Mouse (Mus musculus): Measurements from ENCODE around the gene Pola1. TPM values are rescaled to one million over a fixed set of nuclear protein-coding genes. Genes with fewer than 3 reads are reported as not detected.
"Not testable (repeated sequence)": the region's sequence is repeated elsewhere in the genome, so short reads cannot be mapped to it uniquely, and the experiment has no call there.

The Pola1 gene
- total RNA-seq, 2 experiments from 2014 or later, result 8.0 to 8.2 TPM

- DNase-seq, result no peak
These were observed 202.2 kb downstream of the Pola1 start for GRCm38 (mm10) chrX:93429738-93430260.

GRCm38 (mm10) chrX:93428956-93429737 is 202.8 kb downstream of the Pola1 start:
- DNase-seq, result no peak

DNA sequence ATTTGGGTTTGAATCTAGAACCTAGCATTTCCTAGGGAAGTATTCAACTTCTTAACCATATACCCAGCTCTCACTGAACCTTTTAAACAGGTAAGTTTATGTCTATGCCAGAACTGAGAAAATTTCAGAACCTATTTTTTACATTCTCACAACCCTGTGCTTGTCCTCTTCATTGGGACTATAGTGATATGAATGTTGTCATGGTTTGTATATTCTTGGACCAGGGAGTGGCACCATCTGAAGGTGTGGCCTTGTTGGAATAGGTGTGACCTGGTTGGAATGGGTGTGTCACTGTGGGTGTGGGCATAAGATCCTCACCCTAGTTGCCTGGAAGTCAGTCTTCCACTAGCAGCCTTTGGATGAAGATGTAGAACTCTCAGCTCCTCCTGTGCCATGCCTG is 231.1 kb downstream of the Pola1 start:
- DNase-seq, result not testable (repeated sequence)

GRCm38 (mm10) chrX:93397089-93397488 is 234.9 kb downstream of the Pola1 start:
- no peak for DNase-seq

DNA sequence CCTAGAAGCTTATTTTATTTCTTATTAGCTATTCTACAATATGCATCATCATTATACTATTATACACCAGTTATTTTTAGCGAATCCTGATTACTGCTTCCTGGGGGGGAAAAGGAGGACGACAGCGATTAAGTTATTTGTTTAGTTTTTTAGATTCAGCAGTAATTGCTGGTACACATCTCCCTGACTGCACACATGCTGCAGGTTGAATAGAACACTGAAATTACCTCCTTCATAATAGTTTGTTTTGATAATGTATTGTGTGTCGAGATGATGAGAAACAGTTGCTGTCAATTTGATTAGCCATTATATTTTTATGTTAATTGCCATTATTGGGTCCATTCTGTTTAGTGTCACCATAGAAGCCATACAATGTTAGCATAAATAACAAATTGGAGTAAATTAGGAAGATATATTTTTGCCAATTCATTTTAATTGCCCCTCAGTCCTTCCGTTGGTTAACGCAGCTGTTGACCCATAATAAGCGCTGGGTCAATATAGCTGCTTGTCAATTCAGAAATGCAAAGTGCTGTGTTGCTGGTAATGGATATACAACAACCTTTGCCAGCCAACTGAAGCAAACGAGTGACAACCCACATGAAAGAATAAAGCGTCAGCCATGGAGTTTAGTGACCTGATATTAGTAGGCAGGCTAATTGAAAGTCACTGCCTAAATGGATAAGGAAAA is 254.5 kb downstream of the Pola1 start:
- DNase-seq, result no peak

GRCm38 (mm10) chrX:93373503-93373902 is 258.5 kb downstream of the Pola1 start:
- no peak for DNase-seq

GRCm38 (mm10) chrX:93369708-93370107 is 262.2 kb downstream of the Pola1 start:
- no peak for DNase-seq

GRCm38 (mm10) chrX:93368211-93368610 is 263.7 kb downstream of the Pola1 start:
- no peak for DNase-seq

DNA sequence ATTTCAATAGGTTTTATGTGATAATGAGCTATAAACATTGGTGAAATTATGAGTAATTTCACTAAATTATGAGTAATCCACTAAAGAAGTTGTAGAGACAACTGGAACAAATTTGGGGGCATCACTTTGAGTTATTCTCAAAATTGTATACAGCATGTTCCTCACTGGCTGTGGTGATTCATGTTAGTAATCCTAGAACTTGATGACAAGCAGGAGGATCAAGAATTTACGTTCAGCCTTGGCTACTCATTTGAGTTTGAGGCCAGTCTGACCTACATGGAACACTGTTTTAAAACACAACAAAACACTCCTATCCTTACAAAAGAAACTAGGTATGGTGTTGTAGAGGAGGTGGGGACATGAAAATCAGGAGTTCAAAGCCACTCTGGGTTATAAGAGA is 310.6 kb downstream of the Pola1 start:
- DNase-seq, result no peak

- no peak for DNase-seq
These were observed 312.0 kb downstream of the Pola1 start for GRCm38 (mm10) chrX:93319979-93320378.

GRCm38 (mm10) chrX:93317577-93317976 is 314.4 kb downstream of the Pola1 start:
- no peak for DNase-seq

- no peak for DNase-seq
These were observed 326.2 kb downstream of the Pola1 start for GRCm38 (mm10) chrX:93305780-93306179.

DNA sequence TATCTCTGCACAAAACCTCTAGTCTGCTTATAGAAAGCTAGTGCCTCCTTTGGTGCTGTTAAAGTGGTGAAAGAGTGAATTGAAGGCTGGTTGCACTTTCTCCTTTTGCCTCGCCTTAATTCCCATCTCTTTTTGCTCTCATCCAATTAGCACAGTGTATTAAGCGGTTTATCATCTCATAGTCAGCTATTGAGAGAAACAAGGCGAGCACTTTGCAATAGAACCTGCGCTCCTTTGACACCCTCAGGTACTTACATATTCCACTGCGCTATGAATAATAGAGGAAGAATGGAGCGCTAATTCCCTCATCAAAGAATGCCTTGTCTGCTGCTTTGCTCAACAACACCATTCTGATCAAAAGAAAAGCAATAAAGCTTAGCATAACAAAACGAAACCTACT is 330.2 kb downstream of the Pola1 start:
- no peak for DNase-seq

DNA sequence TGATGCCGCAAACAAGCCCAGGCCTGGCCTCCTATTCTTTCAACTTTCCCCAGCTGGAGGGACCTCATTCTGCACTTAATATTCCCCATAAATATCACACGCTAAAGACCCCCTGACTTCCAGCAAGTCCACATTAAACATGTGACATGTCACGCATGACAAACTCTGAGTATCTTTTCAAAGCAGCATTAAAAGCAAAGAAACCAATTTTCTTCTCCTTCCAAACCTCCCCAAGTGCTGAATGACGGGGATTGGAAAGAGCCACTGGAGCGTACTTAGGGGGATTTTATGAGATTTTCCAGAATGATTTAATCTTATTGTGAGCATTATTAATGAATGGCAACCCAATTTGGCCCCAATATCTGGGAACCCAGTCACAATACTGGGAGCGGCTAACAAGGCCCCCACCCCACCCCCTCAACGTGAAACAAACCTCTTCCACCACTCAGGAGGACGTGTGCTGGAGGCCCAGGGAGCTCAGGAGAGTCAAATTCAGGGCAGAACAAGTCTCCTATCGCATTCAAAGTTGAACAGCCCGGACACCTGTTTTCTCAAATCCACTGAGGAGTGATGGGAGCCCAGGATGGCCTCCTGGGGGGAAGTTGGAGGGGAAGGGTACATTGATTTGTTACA is 331.7 kb downstream of the Pola1 start:
- no peak for DNase-seq

DNA sequence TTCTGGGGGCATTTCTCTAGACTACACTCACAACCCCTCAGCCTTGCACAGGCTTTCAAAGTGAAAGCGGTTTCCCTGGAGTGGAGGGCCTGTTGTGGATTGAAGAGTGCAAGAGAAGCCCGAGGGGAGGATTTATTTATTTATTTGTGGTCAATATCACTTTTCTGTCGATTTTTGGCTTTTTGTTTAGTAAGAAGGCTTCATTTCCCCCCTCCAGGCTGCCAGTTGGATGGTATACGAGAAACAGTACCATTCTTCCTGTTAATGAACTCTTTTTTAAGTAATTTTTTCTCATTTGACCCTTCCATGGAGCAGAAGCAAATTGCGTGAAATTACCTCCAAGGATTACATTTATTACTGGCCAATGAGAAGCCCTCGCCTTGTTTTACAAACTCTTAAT is 332.2 kb downstream of the Pola1 start:
- DNase-seq, result no peak

GRCm38 (mm10) chrX:93299046-93299626 is 332.8 kb downstream of the Pola1 start:
- DNase-seq, result no peak

- DNase-seq, result no peak
These were observed 334.9 kb downstream of the Pola1 start for GRCm38 (mm10) chrX:93297001-93297441.

DNA sequence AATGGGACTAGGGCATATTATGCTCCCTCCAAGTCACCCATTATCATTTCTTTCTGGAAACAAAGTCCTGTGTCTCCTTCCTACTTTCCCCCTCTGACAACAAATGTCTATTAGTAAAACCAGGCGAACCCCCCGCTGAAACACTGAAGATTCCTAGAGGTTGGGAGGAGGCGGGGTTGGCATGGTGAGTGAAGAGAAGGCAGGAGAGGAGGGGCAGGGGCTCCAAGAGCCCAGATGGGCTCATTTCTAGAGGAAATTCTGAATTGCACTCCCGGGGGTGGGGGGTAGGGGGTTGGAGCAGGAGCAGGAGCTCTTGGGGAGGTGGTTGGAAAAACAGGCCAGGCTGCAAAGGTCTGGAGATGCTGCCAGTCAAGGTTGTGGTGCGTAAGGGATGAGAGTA is 336.1 kb downstream of the Pola1 start:
- DNase-seq, result no peak

DNA sequence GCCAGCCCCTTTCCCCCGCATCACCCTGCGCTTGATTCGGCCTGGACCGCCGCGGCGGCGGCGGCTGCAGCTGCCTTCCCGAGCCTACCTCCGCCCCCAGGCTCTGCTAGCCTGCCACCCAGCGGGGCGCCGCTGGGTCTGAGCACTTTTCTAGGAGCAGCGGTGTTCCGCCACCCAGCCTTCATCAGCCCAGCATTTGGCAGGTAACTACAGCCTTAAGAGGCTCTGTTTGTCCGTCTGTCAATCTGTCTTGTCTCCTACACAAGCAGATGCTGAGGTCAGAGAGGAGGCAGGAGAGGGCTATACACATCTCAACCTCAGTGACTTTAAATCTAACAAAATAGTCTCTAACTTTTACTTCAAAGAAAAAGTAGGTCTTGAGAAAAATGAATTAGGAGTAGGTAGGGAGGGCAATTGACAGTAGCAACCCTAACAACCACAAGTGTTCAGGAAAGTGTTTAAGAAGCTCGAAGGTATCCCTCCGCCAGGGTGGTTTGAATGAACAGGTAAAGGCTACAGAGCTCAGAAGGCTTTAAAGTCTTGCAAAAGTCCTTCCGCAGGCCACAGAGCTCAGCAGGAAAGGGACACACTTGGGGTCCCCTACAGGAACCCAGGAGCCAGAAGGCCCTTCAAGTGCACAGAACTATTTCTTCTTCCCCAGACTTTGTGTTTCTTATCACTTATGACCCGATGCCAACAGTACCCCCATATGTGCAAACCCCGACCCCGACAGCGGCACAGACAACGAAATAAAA is 337.0 kb downstream of the Pola1 start:
- DNase-seq, result no peak

GRCm38 (mm10) chrX:93292031-93292430 is 339.9 kb downstream of the Pola1 start:
- no peak for DNase-seq

- DNase-seq, result no peak
These were observed 342.0 kb downstream of the Pola1 start for GRCm38 (mm10) chrX:93289851-93290380.

GRCm38 (mm10) chrX:93289076-93289475 is 342.9 kb downstream of the Pola1 start:
- DNase-seq, result no peak
